Mouse (Mus musculus): ENCODE data around the gene Lsm4.

- no peak for TF ChIP-seq CTCF (IDR thresholded peaks at IDR 0.05; ENCODE audit: low read depth, low read length)
- no peak for TF ChIP-seq POLR2A (IDR thresholded peaks at IDR 0.05; ENCODE audit: extremely low read depth, insufficient read depth, low read length)
Observed at GRCm38 (mm10) chr8:70702842-70703182, 29.8 kb downstream of the Lsm4 start.

Measured in liver, adult 2 months (tissue).